Mouse (Mus musculus) embryonic facial prominence, embryonic 13.5 days (tissue): ENCODE data around the gene Rasgrp3. TPM values are rescaled to one million over a fixed set of nuclear protein-coding genes. Genes with fewer than 3 reads are reported as not detected.

Experiments used
- ATAC-seq: fragments of 200-750 bp; cut with Nextera tagmentation; 2 replicates; pipeline ENCODE4 v1.8.0; 2017; ENCODE audit warnings: low read depth; ENCODE audit not compliant: insufficient number of reproducible peaks, insufficient read depth, low FRiP score, low TSS enrichment
- H3K27ac ChIP-seq: fragments of 300-500 bp; sonication (generic); 2 replicates; pipeline ENCODE4 v1.5.1; 2015; ENCODE audit warnings: moderate library complexity, mild to moderate bottlenecking, inconsistent platforms
- H3K27me3 ChIP-seq: fragments of 300-500 bp; sonication (generic); 2 replicates; pipeline ENCODE4 v1.6.1; 2015; ENCODE audit warnings: mild to moderate bottlenecking, inconsistent platforms
- H3K36me3 ChIP-seq: fragments of 300-500 bp; sonication (generic); 2 replicates; pipeline ENCODE4 v1.6.1; 2015; ENCODE audit warnings: mild to moderate bottlenecking, inconsistent platforms
- H3K4me1 ChIP-seq: fragments of 300-500 bp; sonication (generic); 2 replicates; pipeline ENCODE4 v1.6.1; 2015; ENCODE audit warnings: inconsistent platforms
- H3K4me2 ChIP-seq: fragments of 300-500 bp; sonication (generic); 2 replicates; pipeline ENCODE4 v1.6.1; 2015; ENCODE audit warnings: moderate library complexity, mild to moderate bottlenecking, inconsistent platforms
- H3K4me3 ChIP-seq: fragments of 300-500 bp; sonication (generic); 2 replicates; pipeline ENCODE4 v1.5.1; 2015; ENCODE audit warnings: mild to moderate bottlenecking, inconsistent platforms
- H3K9ac ChIP-seq: fragments of 300-500 bp; sonication (generic); 2 replicates; pipeline ENCODE4 v1.6.1; 2015; ENCODE audit warnings: mild to moderate bottlenecking, inconsistent platforms
- H3K9me3 ChIP-seq: fragments of 300-500 bp; sonication (generic); 2 replicates; pipeline ENCODE4 v1.6.1; 2016; ENCODE audit warnings: inconsistent platforms
- WGBS: fragments of 180-500 bp; shearing (Covaris S2); methylation state at CpG from one replicate; pipeline ENCODE4 v1.1.7; 2015; ENCODE audit warnings: mixed read lengths; 5-methylcytosine and 5-hydroxymethylcytosine counted together
- polyA plus RNA-seq: library from polyadenylated mRNA; unstranded; fragments of >200 nt; fragmentation: Nextera tagmentation; extraction: Ambion mirVana; gene quantifications from 2 replicates; pipeline ENCODE4 v1.2.1, GENCODE M21; 2015

Gene Rasgrp3
- polyA plus RNA-seq, 1 experiment from 2014 or later, result 10.7 TPM

DNA sequence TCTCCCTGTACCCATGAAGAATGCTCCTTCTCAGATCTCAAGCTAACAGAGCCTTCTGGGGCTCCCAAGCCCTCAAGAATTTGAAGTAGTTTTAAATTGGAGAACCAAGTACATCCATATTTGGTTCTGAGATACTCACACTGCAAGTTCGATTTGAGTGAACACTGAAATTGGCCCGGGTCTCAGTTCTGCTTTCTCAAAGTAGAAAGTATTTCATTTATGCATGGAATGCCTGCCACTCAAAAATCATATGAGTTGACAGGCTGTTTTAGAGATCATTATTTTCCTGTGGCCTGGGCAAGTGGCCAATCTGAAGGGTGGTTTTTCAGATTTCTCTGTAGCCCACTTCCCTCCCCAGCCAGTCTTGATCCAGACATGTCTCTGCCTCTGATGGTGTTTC, 36.7 kb downstream of the Rasgrp3 start:
- Histone ChIP-seq H3K4me3 (no peak overlapping the region), H3K9ac (no peak overlapping the region), H3K4me1 (peaks cover 10% of the 10 kb centered on the region), H3K27ac (peak overlapping the region; percentile 19; the same call in 1 of the 2 replicates), H3K9me3 (no peaks in the 10 kb centered on the region), H3K36me3 (no peaks in the 10 kb centered on the region), H3K4me2 (no peak overlapping the region), H3K27me3 (no peaks in the 10 kb centered on the region)
- ATAC-seq, result no peak
- WGBS, result 42% methylated on average over 2 of the region's 2 CpGs

DNA sequence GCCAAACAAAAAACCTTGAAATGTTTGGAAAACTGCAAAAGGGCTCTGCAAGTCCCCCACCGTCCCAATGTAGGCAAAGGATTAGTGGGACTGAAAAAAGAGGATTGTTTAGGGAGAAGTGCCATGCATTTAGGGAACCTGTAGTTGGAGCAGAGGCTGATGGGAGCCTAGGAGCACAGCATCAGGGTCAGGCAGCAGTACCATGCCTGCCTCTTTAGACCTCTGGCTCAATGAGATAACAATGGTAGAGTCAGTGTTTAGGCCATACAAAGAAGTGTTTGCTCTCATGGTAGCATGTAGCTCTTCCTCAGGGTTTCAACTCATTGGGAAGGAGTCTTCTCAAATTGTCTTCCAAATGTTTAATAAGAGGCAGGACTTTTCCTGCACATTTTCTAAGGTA, 40.3 kb downstream of the Rasgrp3 start:
- 64% methylated on average over 1 of the region's 1 CpGs for WGBS
- no peak for ATAC-seq

DNA sequence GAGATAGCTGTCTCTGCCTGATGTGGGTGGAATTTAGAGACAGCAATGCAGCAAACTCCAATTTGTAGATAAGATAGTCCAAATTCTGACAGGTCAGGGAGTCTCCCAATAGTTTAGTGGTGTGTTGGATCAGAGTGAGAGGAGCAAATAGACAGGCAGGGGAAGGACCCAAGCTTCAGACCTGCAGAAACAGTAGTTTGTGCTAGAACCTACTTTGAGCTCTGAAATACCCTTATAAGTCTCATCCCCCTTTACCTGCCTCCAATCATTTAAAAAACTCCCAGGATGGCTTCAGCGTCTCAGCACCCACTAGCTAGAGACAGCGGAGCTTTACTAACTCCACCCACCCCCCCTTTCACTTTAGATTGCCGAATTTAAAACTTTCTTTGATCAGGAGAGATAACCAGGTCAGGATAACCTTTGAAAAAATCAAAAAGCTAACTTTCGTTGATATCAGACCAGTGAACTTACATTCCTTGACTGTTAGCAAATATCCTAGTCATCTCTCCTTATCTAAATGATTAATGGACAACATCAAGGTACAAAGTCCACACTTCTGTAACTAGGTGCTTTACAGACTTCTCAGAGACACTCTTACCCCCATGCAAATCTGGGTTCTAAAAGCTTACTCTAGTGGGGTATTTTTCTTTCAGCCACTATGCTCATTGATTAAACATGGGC, 41.2 kb downstream of the Rasgrp3 start:
- H3K9me3 ChIP-seq, result no peaks in the 10 kb centered on the region
- H3K4me1 ChIP-seq, result peaks cover 9% of the 10 kb centered on the region
- no peaks in the 10 kb centered on the region for H3K27me3 ChIP-seq
- ATAC-seq, result no peak
- H3K27ac ChIP-seq, result no peak overlapping the region
- H3K4me3 ChIP-seq, result no peak overlapping the region
- no peaks in the 10 kb centered on the region for H3K36me3 ChIP-seq
- no peak overlapping the region for H3K9ac ChIP-seq
- 76% methylated on average over 4 of the region's 4 CpGs for WGBS
- no peak overlapping the region for H3K4me2 ChIP-seq

More for the DNA sequence above, 40.3 kb downstream of the Rasgrp3 start:
- H3K9ac ChIP-seq, result no peak overlapping the region
- no peaks in the 10 kb centered on the region for H3K9me3 ChIP-seq
- H3K27me3 ChIP-seq, result no peaks in the 10 kb centered on the region
- H3K4me1 ChIP-seq, result peaks cover 10% of the 10 kb centered on the region
- no peak overlapping the region for H3K4me3 ChIP-seq
- H3K4me2 ChIP-seq, result no peak overlapping the region
- H3K36me3 ChIP-seq, result no peaks in the 10 kb centered on the region
- no peak overlapping the region for H3K27ac ChIP-seq

DNA sequence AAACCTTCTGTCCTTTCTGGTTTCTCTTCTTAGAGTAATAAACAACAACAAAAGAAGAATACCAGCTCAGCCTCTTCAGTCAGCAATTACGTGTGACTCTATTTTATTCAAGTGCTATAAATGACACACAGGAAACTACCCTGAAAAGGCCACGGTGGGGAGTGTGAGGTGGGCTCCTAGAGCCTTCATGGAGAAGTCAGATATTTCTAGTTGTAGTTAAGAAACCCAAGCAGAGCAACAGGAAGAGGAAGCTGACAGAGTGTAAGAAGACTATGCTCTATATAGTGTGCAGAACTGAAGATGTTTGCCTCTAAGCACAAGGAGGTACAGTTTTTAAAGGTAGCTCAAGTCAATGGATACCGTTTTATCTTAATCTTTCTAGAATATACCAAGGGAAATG, 42.0 kb downstream of the Rasgrp3 start:
- Histone ChIP-seq H3K36me3 (no peaks in the 10 kb centered on the region), H3K4me1 (peaks cover 1% of the 10 kb centered on the region; the same call in 1 of the 2 replicates), H3K4me2 (no peak overlapping the region), H3K9me3 (no peaks in the 10 kb centered on the region), H3K4me3 (no peak overlapping the region), H3K27me3 (no peaks in the 10 kb centered on the region), H3K9ac (no peak overlapping the region), H3K27ac (no peak overlapping the region)
- 82% methylated on average over 3 of the region's 3 CpGs for WGBS
- no peak for ATAC-seq

DNA sequence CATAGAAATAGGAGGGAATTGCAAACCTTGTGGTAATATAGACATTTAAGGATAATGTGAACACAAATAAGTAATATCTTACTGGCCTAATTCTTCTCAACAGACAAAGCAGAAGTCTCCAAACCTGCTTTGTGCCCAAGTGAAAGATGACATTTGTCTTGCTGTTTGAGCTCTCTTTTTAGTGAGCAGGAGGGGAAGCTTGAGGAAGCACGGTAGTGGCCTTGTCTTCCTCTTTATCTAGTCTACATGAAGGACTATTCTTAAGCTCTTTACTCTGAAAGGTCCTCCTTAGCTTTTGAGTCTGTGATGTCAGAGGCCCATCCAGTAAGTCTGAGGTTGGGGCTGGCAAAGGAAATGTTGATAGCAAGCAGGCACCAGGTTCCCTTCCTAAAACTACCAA, 43.1 kb downstream of the Rasgrp3 start:
- Histone ChIP-seq H3K36me3 (no peaks in the 10 kb centered on the region), H3K27me3 (no peaks in the 10 kb centered on the region), H3K4me2 (no peak overlapping the region), H3K4me3 (no peak overlapping the region), H3K27ac (no peak overlapping the region), H3K9me3 (no peaks in the 10 kb centered on the region), H3K4me1 (no peaks in the 10 kb centered on the region), H3K9ac (no peak overlapping the region)
- no peak for ATAC-seq
- 74% methylated on average over 1 of the region's 1 CpGs for WGBS

DNA sequence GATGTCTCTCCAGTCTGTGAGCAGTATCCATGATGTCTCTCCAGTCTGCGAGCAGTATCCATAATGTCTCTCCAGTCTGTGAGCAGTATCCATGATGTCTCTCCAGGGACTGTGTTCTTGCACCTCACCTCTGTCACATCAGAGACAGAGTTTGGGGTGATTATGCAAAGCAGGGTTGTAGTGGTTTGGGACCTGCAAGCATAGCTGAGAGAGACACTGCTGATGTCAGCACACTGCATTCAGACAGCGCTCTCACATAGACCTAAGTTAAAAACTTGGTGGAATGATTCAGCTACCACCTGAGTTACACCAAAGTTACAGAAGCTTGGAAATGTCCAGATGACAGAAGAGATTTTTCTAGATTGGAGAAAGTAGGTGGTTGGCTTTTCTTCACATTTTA, 44.0 kb downstream of the Rasgrp3 start:
- no peaks in the 10 kb centered on the region for H3K4me1 ChIP-seq
- WGBS, result 89% methylated on average over 2 of the region's 2 CpGs
- no peak overlapping the region for H3K4me3 ChIP-seq
- no peak overlapping the region for H3K27ac ChIP-seq
- no peak overlapping the region for H3K9ac ChIP-seq
- no peaks in the 10 kb centered on the region for H3K36me3 ChIP-seq
- H3K27me3 ChIP-seq, result no peaks in the 10 kb centered on the region
- no peak overlapping the region for H3K4me2 ChIP-seq
- ATAC-seq, result no peak
- H3K9me3 ChIP-seq, result no peaks in the 10 kb centered on the region

DNA sequence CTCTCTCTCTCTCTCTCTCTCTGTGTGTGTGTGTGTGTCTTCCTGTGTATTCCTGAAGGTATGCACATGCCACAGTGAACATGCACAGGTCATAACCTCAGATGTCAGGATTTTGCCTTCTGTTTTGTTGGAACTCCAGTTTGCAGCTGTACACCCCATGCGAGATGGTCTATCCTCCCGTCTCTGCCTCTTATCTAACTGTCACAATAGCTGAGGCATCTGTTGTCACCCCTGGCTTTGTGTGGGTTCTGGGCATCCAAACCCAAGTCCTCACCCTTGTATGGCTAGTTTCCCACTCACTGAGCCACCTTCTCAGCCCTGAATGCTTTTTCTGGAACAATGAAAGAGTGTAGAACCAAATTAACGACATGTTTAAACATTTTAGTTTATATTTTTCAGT, 44.7 kb downstream of the Rasgrp3 start:
- H3K4me2 ChIP-seq, result no peak overlapping the region
- no peak overlapping the region for H3K4me3 ChIP-seq
- H3K36me3 ChIP-seq, result no peaks in the 10 kb centered on the region
- H3K9me3 ChIP-seq, result no peaks in the 10 kb centered on the region
- H3K4me1 ChIP-seq, result no peaks in the 10 kb centered on the region
- no peak overlapping the region for H3K27ac ChIP-seq
- no peak overlapping the region for H3K9ac ChIP-seq
- H3K27me3 ChIP-seq, result no peaks in the 10 kb centered on the region
- WGBS, result 80% methylated on average over 3 of the region's 3 CpGs
- ATAC-seq, result no peak

DNA sequence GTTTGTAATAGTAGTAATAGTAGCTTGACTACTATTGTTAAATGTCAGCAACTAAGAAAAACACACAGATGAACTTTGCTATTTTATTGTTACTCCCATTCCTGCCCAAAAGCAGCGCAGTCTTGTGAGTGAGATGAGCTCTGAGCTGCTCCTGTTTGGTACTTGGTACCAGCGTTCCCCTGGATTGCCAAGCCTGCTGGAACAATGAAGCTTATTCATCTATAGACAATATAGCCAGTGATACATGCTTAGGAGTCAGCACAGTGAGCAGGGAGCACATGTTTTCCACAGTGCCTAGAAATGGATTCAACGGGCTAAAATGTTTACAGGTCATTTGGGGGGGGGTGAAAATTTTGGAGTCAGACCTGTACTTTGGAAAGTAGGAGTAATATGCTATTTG, 50.5 kb downstream of the Rasgrp3 start:
- Histone ChIP-seq H3K9me3 (no peaks in the 10 kb centered on the region), H3K36me3 (no peaks in the 10 kb centered on the region), H3K27ac (no peak overlapping the region), H3K4me3 (no peak overlapping the region), H3K9ac (no peak overlapping the region), H3K4me2 (no peak overlapping the region), H3K4me1 (no peaks in the 10 kb centered on the region), H3K27me3 (no peaks in the 10 kb centered on the region)
- ATAC-seq, result no peak
- 41% methylated on average over 3 of the region's 3 CpGs for WGBS

DNA sequence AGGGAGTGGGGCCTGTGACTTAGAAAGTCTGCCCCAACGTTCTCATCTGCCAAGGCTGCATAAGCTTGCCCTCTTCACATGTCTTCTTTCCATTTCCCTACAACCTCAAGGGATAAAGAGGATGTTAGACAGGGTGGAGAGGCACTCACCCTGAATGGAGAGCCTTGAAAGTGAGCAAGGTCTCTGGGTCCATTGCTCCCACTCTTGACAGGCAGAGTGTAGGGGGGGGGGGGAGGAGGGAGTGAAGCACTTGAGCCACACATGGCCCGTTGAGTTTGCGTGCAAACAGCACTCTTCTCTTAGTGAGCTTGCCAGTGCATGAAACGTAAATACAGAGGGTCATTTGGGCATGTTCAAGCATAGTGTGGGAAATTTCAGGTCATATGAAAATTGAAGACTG, 59.5 kb downstream of the Rasgrp3 start:
- H3K4me1 ChIP-seq, result 0 out of 2 replicates have a peak, but pooled peaks cover 4% of the 10 kb centered on the region
- no peak overlapping the region for H3K4me2 ChIP-seq
- no peaks in the 10 kb centered on the region for H3K9me3 ChIP-seq
- WGBS, result 71% methylated on average over 4 of the region's 4 CpGs
- H3K9ac ChIP-seq, result no peak overlapping the region
- no peaks in the 10 kb centered on the region for H3K36me3 ChIP-seq
- no peak overlapping the region for H3K27ac ChIP-seq
- no peaks in the 10 kb centered on the region for H3K27me3 ChIP-seq
- no peak overlapping the region for H3K4me3 ChIP-seq
- ATAC-seq, result no peak

DNA sequence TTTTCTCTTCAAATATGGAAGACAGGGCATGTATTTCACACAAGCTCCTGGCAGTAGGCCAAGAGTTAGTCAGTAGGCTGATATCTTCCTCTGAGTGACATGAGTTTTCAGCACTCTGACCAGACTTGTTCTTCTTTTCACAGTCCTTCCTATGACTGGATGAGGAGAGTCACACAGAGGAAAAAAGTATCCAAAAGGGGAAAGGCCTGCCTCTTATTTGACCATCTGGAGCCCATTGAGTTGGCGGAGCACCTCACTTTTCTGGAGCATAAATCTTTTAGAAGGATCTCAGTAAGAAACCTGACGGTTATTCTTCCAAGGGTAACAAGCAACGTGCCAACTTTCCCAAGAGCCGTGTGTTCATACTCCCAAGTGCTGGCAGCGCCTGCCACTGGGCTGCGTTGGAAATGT, 62.5 kb downstream of the Rasgrp3 start:
- Histone ChIP-seq H3K27ac (no peak overlapping the region), H3K27me3 (no peaks in the 10 kb centered on the region), H3K4me2 (no peak overlapping the region), H3K4me1 (0 out of 2 replicates have a peak, but pooled peaks cover 4% of the 10 kb centered on the region), H3K9me3 (no peaks in the 10 kb centered on the region), H3K36me3 (no peaks in the 10 kb centered on the region), H3K4me3 (no peak overlapping the region), H3K9ac (no peak overlapping the region)
- ATAC-seq, result no peak
- 83% methylated on average over 6 of the region's 6 CpGs for WGBS

DNA sequence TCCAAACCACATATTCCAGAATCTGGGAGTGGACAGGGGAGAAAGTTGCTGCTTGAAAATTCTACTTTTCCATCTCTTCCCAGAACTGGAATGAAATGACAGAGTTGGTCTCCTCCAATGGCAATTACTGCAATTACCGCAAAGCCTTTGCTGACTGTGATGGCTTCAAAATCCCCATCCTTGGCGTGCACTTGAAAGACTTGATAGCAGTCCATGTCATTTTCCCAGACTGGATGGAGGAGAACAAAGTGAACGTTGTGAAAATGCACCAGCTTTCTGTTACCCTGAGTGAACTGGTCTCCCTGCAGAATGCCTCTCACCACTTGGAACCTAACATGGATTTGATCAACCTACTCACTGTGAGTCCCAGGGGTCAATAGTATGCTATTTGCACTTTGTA, 67.3 kb downstream of the Rasgrp3 start:
- Histone ChIP-seq H3K4me1 (0 out of 2 replicates have a peak, but pooled peaks cover 3% of the 10 kb centered on the region), H3K9ac (no peak overlapping the region), H3K4me2 (no peak overlapping the region), H3K9me3 (no peaks in the 10 kb centered on the region), H3K4me3 (no peak overlapping the region), H3K36me3 (no peaks in the 10 kb centered on the region), H3K27me3 (no peaks in the 10 kb centered on the region), H3K27ac (no peak overlapping the region)
- 82% methylated on average over 3 of the region's 3 CpGs for WGBS
- no peak for ATAC-seq

DNA sequence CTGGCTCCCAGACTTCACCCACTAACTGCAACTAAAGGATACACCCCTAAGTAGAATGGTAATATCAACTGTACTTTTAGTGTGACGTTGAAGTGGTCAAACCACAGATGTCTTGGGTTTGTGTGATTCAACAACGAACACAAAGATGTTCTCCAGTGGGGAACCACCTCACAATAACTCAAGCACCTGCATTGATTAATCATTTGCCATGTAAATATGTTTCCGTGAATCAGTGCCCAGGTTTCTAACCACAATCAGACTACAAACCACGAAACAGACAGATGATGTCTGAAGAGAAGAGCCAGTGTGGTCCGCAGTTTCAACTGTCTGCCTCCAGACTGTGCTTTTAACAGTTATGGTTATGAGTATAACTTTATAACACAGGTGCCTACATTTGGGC, 69.4 kb downstream of the Rasgrp3 start:
- no peak overlapping the region for H3K27ac ChIP-seq
- no peak overlapping the region for H3K9ac ChIP-seq
- no peak overlapping the region for H3K4me3 ChIP-seq
- no peaks in the 10 kb centered on the region for H3K36me3 ChIP-seq
- H3K4me1 ChIP-seq, result no peaks in the 10 kb centered on the region
- 84% methylated on average over 5 of the region's 5 CpGs for WGBS
- H3K27me3 ChIP-seq, result no peaks in the 10 kb centered on the region
- H3K4me2 ChIP-seq, result no peak overlapping the region
- ATAC-seq, result no peak
- no peaks in the 10 kb centered on the region for H3K9me3 ChIP-seq
